Comparison of ENCODE assay signal across 10 mouse cellular contexts in the genomic region with DNA sequence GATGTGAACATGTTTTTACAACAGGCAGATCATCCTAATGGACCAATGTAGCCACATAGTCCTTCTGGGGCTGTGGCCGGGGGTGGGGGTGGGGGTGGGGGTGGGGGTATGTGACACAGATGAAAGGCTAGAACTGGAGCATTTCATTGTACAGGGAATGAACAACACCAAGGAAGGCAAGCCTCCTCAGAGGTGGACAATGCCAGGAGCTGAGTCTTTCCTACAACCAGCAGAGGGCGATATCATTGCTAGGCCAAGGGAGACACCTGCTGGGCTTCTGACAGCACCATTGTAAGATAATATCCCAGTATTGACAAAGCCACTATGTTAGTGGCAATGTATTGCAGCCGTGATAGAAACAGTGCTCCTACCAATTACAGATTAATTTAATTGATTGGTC. TPM values are rescaled to one million over a fixed set of nuclear protein-coding genes. Genes with fewer than 3 reads are reported as not detected.
DNase-seq lines count a peak whose midpoint lies in the region; ATAC-seq and TF ChIP-seq lines count a peak whose summit lies in the region.
"Had no signal": no experiment of that assay in that cellular context is flagged by ENCODE, and none has a peak within 500 bp of the region (broad histone marks: within the 10 kb centered on the region; RNA-seq: fewer than 3 reads in every experiment).

No protein-coding gene starts in this region.

- peak; percentile 63 for TF ChIP-seq CTCF in E14TG2a.4 (conservative IDR thresholded peaks at IDR 0.05; ENCODE audit: low read length)

- H3K4me3 ChIP-seq in intestine, embryonic 14.5 days (ENCODE audit: low read depth, low read length) = no peak overlapping the region
- H3K4me3 ChIP-seq in intestine, embryonic 16.5 days (ENCODE audit: low read length) = no peak overlapping the region
- H3K4me3 ChIP-seq in E14TG2a.4 (replicated peaks; ENCODE audit: low read length) = no peak overlapping the region
- H3K4me3 ChIP-seq in neural tube, embryonic 15.5 days (replicated peaks) = no peak overlapping the region
- H3K4me3 ChIP-seq: embryonic facial prominence, embryonic 15.5 days; limb, embryonic 13.5 days had no signal

- no peaks in the 10 kb centered on the region for H3K27me3 ChIP-seq in intestine, embryonic 14.5 days (replicated peaks; ENCODE audit: control insufficient read depth, insufficient read depth, low read length)
- no peaks in the 10 kb centered on the region for H3K27me3 ChIP-seq in intestine, embryonic 16.5 days (replicated peaks; ENCODE audit: control insufficient read depth, insufficient read depth, low read length)
- H3K27me3 ChIP-seq in E14TG2a.4 (ENCODE audit: insufficient read depth, low read length) = peaks cover under 1% of the 10 kb centered on the region; the same call in 1 of the 2 replicates
- no peaks in the 10 kb centered on the region for H3K27me3 ChIP-seq in neural tube, embryonic 15.5 days (replicated peaks)
- H3K27me3 ChIP-seq: embryonic facial prominence, embryonic 15.5 days; limb, embryonic 13.5 days had no signal

- ATAC-seq in intestine, embryonic 14.5 days (replicated peaks; ENCODE audit: low FRiP score, low TSS enrichment, low read depth) = no peak
- ATAC-seq in intestine, embryonic 16.5 days = no peak
- ATAC-seq in neural tube, embryonic 15.5 days (ENCODE audit: low FRiP score) = peak; percentile 62; the same call in 1 of the 2 replicates
- ATAC-seq in erythroblast, adult 5-6 weeks (replicated peaks; ENCODE audit: low FRiP score, poor library complexity, severe bottlenecking) = no peak

- H3K9me3 ChIP-seq in intestine, embryonic 14.5 days (ENCODE audit: control insufficient read depth, low read length) = no peaks in the 10 kb centered on the region
- H3K9me3 ChIP-seq in intestine, embryonic 16.5 days (ENCODE audit: control insufficient read depth, low read length) = no peaks in the 10 kb centered on the region
- H3K9me3 ChIP-seq in E14TG2a.4 (ENCODE audit: low read length) = no peaks in the 10 kb centered on the region
- no peaks in the 10 kb centered on the region for H3K9me3 ChIP-seq in neural tube, embryonic 15.5 days (replicated peaks)
- H3K9me3 ChIP-seq: embryonic facial prominence, embryonic 15.5 days; limb, embryonic 13.5 days had no signal

- 45% methylated on average over 3 of the region's 3 CpGs for WGBS in intestine, embryonic 14.5 days
- 38% methylated on average over 3 of the region's 3 CpGs for WGBS in intestine, embryonic 16.5 days
- WGBS in neural tube, embryonic 15.5 days = 44% methylated on average over 3 of the region's 3 CpGs

- H3K36me3 ChIP-seq in intestine, embryonic 14.5 days (ENCODE audit: control insufficient read depth, insufficient read depth, low read length) = peaks cover 23% of the 10 kb centered on the region; the same call in 1 of the 2 replicates
- H3K36me3 ChIP-seq in intestine, embryonic 16.5 days (ENCODE audit: control insufficient read depth, insufficient read depth, low read length) = no peaks in the 10 kb centered on the region
- no peaks in the 10 kb centered on the region for H3K36me3 ChIP-seq in E14TG2a.4 (ENCODE audit: insufficient read depth, low read length)
- H3K36me3 ChIP-seq in neural tube, embryonic 15.5 days = peaks cover 55% of the 10 kb centered on the region

- no peak overlapping the region for H3K4me2 ChIP-seq in intestine, embryonic 14.5 days (ENCODE audit: low read length)
- H3K4me2 ChIP-seq in intestine, embryonic 16.5 days (ENCODE audit: low read depth, low read length) = no peak overlapping the region
- no peak overlapping the region for H3K4me2 ChIP-seq in neural tube, embryonic 15.5 days
- H3K4me2 ChIP-seq: embryonic facial prominence, embryonic 15.5 days; limb, embryonic 13.5 days had no signal

- H3K27ac ChIP-seq in intestine, embryonic 14.5 days (ENCODE audit: low read depth) = no peak overlapping the region
- H3K27ac ChIP-seq in intestine, embryonic 16.5 days (ENCODE audit: low read length) = no peak overlapping the region
- H3K27ac ChIP-seq in neural tube, embryonic 15.5 days (replicated peaks) = no peak overlapping the region
- H3K27ac ChIP-seq: embryonic facial prominence, embryonic 15.5 days; limb, embryonic 13.5 days had no signal

- no peak overlapping the region for H3K9ac ChIP-seq in intestine, embryonic 14.5 days (ENCODE audit: low read length)
- H3K9ac ChIP-seq in intestine, embryonic 16.5 days (ENCODE audit: low read depth, low read length) = no peak overlapping the region
- H3K9ac ChIP-seq in neural tube, embryonic 15.5 days (replicated peaks) = no peak overlapping the region
- H3K9ac ChIP-seq: embryonic facial prominence, embryonic 15.5 days; limb, embryonic 13.5 days had no signal

- H3K4me1 ChIP-seq in intestine, embryonic 14.5 days (replicated peaks; ENCODE audit: control insufficient read depth, insufficient read depth, low read length) = no peaks in the 10 kb centered on the region
- H3K4me1 ChIP-seq in intestine, embryonic 16.5 days (ENCODE audit: control insufficient read depth, insufficient read depth, low read length) = no peaks in the 10 kb centered on the region
- H3K4me1 ChIP-seq in E14TG2a.4 (replicated peaks; ENCODE audit: low read depth, low read length) = peaks cover 45% of the 10 kb centered on the region
- 0 out of 2 replicates have a peak, but pooled peaks cover 4% of the 10 kb centered on the region for H3K4me1 ChIP-seq in neural tube, embryonic 15.5 days
- H3K4me1 ChIP-seq: embryonic facial prominence, embryonic 15.5 days; limb, embryonic 13.5 days had no signal

- DNase-seq in intestine, embryonic 14.5 days (ENCODE audit: low spot score) = peak; percentile 47
- DNase-seq in ZHBTc4 (ENCODE audit: low read depth, low spot score) = peak; percentile 76
- peak; percentile 45 for DNase-seq in induced T-regulatory cell, adult 2 months (ENCODE audit: low read depth)
- no peak for DNase-seq in natural killer cell, adult 2 months (ENCODE audit: low spot score in 2 of 2)

RNA-seq across cellular contexts. Expression of a gene that starts 37.2 kb away (rescaled TPM):
- 2.2 and 2.5 TPM in 2 replicates for polyA plus RNA-seq in intestine, embryonic 14.5 days (2014; fragmentation: Nextera tagmentation; extraction: Ambion mirVana)
- polyA plus RNA-seq in intestine, embryonic 16.5 days (2015; fragmentation: Nextera tagmentation; extraction: Ambion mirVana) = 0.72 and 0.79 TPM in 2 replicates
- polyA plus RNA-seq in neural tube, embryonic 15.5 days (2015; fragmentation: Nextera tagmentation; extraction: Ambion mirVana) = 18.6 and 22.6 TPM in 2 replicates
- total RNA-seq in erythroblast, adult 5-6 weeks (2015; ENCODE audit: low replicate concordance) = 0.42 and 0.77 TPM in 2 replicates
- total RNA-seq in erythroblast, adult 5-6 weeks (2017; ENCODE audit: low replicate concordance) = 0.14 and 0.17 TPM in 2 replicates

Comparison
In these comparisons a context has a peak if more than half of its experiments do, and no peak if none do; other contexts are left out.
1. DNase-seq: peak in intestine, embryonic 14.5 days (single experiment), ZHBTc4 (single experiment) and induced T-regulatory cell, adult 2 months (single experiment); none in natural killer cell, adult 2 months (0 of 2).